Mouse (Mus musculus) hindbrain, embryonic 13.5 days (tissue): Measurements from ENCODE around the gene H2-Ab1. TPM values are rescaled to one million over a fixed set of nuclear protein-coding genes. Genes with fewer than 3 reads are reported as not detected.
"Not testable (repeated sequence)": the region's sequence is repeated elsewhere in the genome, so short reads cannot be mapped to it uniquely, and the experiment has no call there.

Source experiments
- ATAC-seq: fragments of 200-750 bp; cut with Nextera tagmentation; 2 replicates; pipeline ENCODE4 v1.8.0; 2017; ENCODE audit warnings: moderate TSS enrichment; ENCODE audit not compliant: low FRiP score
- H3K27ac ChIP-seq: fragments of 300-500 bp; sonication (generic); 2 replicates; pipeline ENCODE4 v1.5.1; 2015; ENCODE audit warnings: inconsistent platforms, mild to moderate bottlenecking, moderate library complexity
- H3K27me3 ChIP-seq: fragments of 300-500 bp; sonication (generic); 2 replicates; pipeline ENCODE4 v1.6.1; 2015; ENCODE audit warnings: mild to moderate bottlenecking, inconsistent platforms
- H3K36me3 ChIP-seq: fragments of 300-500 bp; sonication (generic); 2 replicates; pipeline ENCODE4 v1.6.1; 2015; ENCODE audit warnings: mild to moderate bottlenecking, inconsistent platforms
- H3K4me1 ChIP-seq: fragments of 300-500 bp; sonication (generic); replicated peaks from 2 replicates; pipeline ENCODE4 v1.6.1; 2015; ENCODE audit warnings: inconsistent platforms
- H3K4me2 ChIP-seq: fragments of 300-500 bp; sonication (generic); 2 replicates; pipeline ENCODE4 v1.6.1; 2015; ENCODE audit warnings: inconsistent platforms, mild to moderate bottlenecking, moderate library complexity
- H3K4me3 ChIP-seq: fragments of 300-500 bp; sonication (generic); 2 replicates; pipeline ENCODE4 v1.5.1; 2015; ENCODE audit warnings: mild to moderate bottlenecking, inconsistent platforms
- H3K9ac ChIP-seq: fragments of 300-500 bp; sonication (generic); 2 replicates; pipeline ENCODE4 v1.6.1; 2015; ENCODE audit warnings: mild to moderate bottlenecking, inconsistent platforms
- H3K9me3 ChIP-seq: fragments of 300-500 bp; sonication (generic); 2 replicates; pipeline ENCODE4 v1.6.1; 2016; ENCODE audit warnings: inconsistent platforms
- WGBS: fragments of 180-500 bp; shearing (Covaris S2); methylation state at CpG from one replicate; pipeline ENCODE4 v1.1.7; 2015; 5-methylcytosine and 5-hydroxymethylcytosine counted together
- polyA plus RNA-seq: library from polyadenylated mRNA; unstranded; fragments of >200 nt; fragmentation: Nextera tagmentation; extraction: Ambion mirVana; gene quantifications from 2 replicates; pipeline ENCODE4 v1.2.1, GENCODE M21; 2015

The H2-Ab1 gene
- polyA plus RNA-seq, 1 experiment from 2014 or later = 1.2 TPM

GRCm38 (mm10) chr17:34303789-34304188, 46.3 kb downstream of the H2-Ab1 start:
- no peaks in the 10 kb centered on the region for H3K4me1 ChIP-seq
- peaks cover 8% of the 10 kb centered on the region; the same call in 1 of the 2 replicates for H3K27me3 ChIP-seq
- ATAC-seq = no peak
- no peaks in the 10 kb centered on the region for H3K36me3 ChIP-seq
- H3K9me3 ChIP-seq = no peaks in the 10 kb centered on the region
- no peak overlapping the region for H3K4me3 ChIP-seq
- no peak overlapping the region for H3K4me2 ChIP-seq
- WGBS = 85% methylated on average over 2 of the region's 2 CpGs
- H3K27ac ChIP-seq = no peak overlapping the region
- no peak overlapping the region for H3K9ac ChIP-seq

GRCm38 (mm10) chr17:34304751-34305150, 47.3 kb downstream of the H2-Ab1 start:
- H3K4me2 ChIP-seq = no peak overlapping the region
- no peaks in the 10 kb centered on the region for H3K9me3 ChIP-seq
- no peak overlapping the region for H3K9ac ChIP-seq
- H3K36me3 ChIP-seq = no peaks in the 10 kb centered on the region
- peaks cover 4% of the 10 kb centered on the region for H3K4me1 ChIP-seq
- H3K4me3 ChIP-seq = no peak overlapping the region
- WGBS = 29% methylated on average over 4 of the region's 4 CpGs
- peaks cover 8% of the 10 kb centered on the region; the same call in 1 of the 2 replicates for H3K27me3 ChIP-seq
- no peak for ATAC-seq
- H3K27ac ChIP-seq = no peak overlapping the region

GRCm38 (mm10) chr17:34305380-34306030, 48.0 kb downstream of the H2-Ab1 start, which contains the start of gene H2-Eb1:
Gene H2-Eb1, plus strand, starts transcription at chr17:34305867.
- Histone ChIP-seq H3K27me3 (peaks cover 8% of the 10 kb centered on the region; the same call in 1 of the 2 replicates), H3K4me2 (no peak within 1 kb of the TSS), H3K4me3 (no peak within 1 kb of the TSS), H3K9ac (no peak within 1 kb of the TSS), H3K27ac (no peak within 1 kb of the TSS), H3K9me3 (no peaks in the 10 kb centered on the region), H3K36me3 (no peaks in the 10 kb centered on the region), H3K4me1 (peaks cover 4% of the 10 kb centered on the region)
- peak; percentile 81 for ATAC-seq

- Histone ChIP-seq H3K4me1 (peaks cover 4% of the 10 kb centered on the region), H3K9ac (no peak overlapping the region), H3K27me3 (peaks cover 8% of the 10 kb centered on the region; the same call in 1 of the 2 replicates), H3K9me3 (no peaks in the 10 kb centered on the region), H3K4me3 (no peak overlapping the region), H3K36me3 (no peaks in the 10 kb centered on the region), H3K4me2 (no peak overlapping the region), H3K27ac (no peak overlapping the region)
- 83% methylated on average over 2 of the region's 2 CpGs for WGBS
- ATAC-seq = no peak
Measured at GRCm38 (mm10) chr17:34306407-34306806, 48.9 kb downstream of the H2-Ab1 start.

- Histone ChIP-seq H3K9ac (no peak overlapping the region), H3K27me3 (peaks cover 8% of the 10 kb centered on the region; the same call in 1 of the 2 replicates), H3K36me3 (no peaks in the 10 kb centered on the region), H3K4me2 (no peak overlapping the region), H3K4me1 (peaks cover 4% of the 10 kb centered on the region), H3K27ac (no peak overlapping the region), H3K4me3 (no peak overlapping the region), H3K9me3 (no peaks in the 10 kb centered on the region)
- no peak for ATAC-seq
Measured at GRCm38 (mm10) chr17:34307216-34307615, 49.7 kb downstream of the H2-Ab1 start.

GRCm38 (mm10) chr17:34308161-34308560, 50.7 kb downstream of the H2-Ab1 start:
- Histone ChIP-seq H3K27me3 (peaks cover 8% of the 10 kb centered on the region; the same call in 1 of the 2 replicates), H3K9ac (no peak overlapping the region), H3K9me3 (no peaks in the 10 kb centered on the region), H3K4me1 (peaks cover 4% of the 10 kb centered on the region), H3K4me3 (no peak overlapping the region), H3K36me3 (no peaks in the 10 kb centered on the region), H3K27ac (no peak overlapping the region), H3K4me2 (no peak overlapping the region)
- 92% methylated on average over 4 of the region's 4 CpGs for WGBS
- ATAC-seq = no peak

GRCm38 (mm10) chr17:34309225-34309624, 51.7 kb downstream of the H2-Ab1 start:
- 33% methylated on average over 10 of the region's 10 CpGs for WGBS
- Histone ChIP-seq H3K36me3 (no peaks in the 10 kb centered on the region), H3K9me3 (no peaks in the 10 kb centered on the region), H3K4me2 (peak overlapping the region; percentile 68), H3K27me3 (peaks cover 8% of the 10 kb centered on the region; the same call in 1 of the 2 replicates), H3K4me3 (peak overlapping the region; percentile 59), H3K9ac (peak overlapping the region; percentile 78), H3K4me1 (peaks cover 4% of the 10 kb centered on the region), H3K27ac (peak overlapping the region; percentile 75)
- ATAC-seq = peak; percentile 44; the same call in 1 of the 2 replicates

- Histone ChIP-seq H3K27me3 (peaks cover 8% of the 10 kb centered on the region; the same call in 1 of the 2 replicates), H3K4me2 (peak overlapping the region; percentile 68), H3K27ac (peak overlapping the region; percentile 75), H3K36me3 (no peaks in the 10 kb centered on the region), H3K9me3 (no peaks in the 10 kb centered on the region), H3K4me1 (peaks cover 4% of the 10 kb centered on the region), H3K9ac (peak overlapping the region; percentile 78), H3K4me3 (peak overlapping the region; percentile 59)
- ATAC-seq = peak; percentile 90
- 25% methylated on average over 38 of the region's 38 CpGs for WGBS
Measured at GRCm38 (mm10) chr17:34309683-34310385, 52.3 kb downstream of the H2-Ab1 start.

- 87% methylated on average over 3 of the region's 3 CpGs for WGBS
- H3K4me1 ChIP-seq, H3K27ac ChIP-seq, H3K27me3 ChIP-seq, H3K36me3 ChIP-seq, ATAC-seq, H3K4me3 ChIP-seq, H3K4me2 ChIP-seq, H3K9ac ChIP-seq, H3K9me3 ChIP-seq: not testable (repeated sequence)
Measured at GRCm38 (mm10) chr17:34310526-34310925, 53.0 kb downstream of the H2-Ab1 start.

GRCm38 (mm10) chr17:34312185-34312584, 54.7 kb downstream of the H2-Ab1 start:
- H3K4me2 ChIP-seq = no peak overlapping the region
- H3K27ac ChIP-seq = no peak overlapping the region
- peaks cover 8% of the 10 kb centered on the region; the same call in 1 of the 2 replicates for H3K27me3 ChIP-seq
- no peak overlapping the region for H3K9ac ChIP-seq
- ATAC-seq = no peak
- no peak overlapping the region for H3K4me3 ChIP-seq
- no peaks in the 10 kb centered on the region for H3K36me3 ChIP-seq
- H3K9me3 ChIP-seq = no peaks in the 10 kb centered on the region
- WGBS = 78% methylated on average over 1 of the region's 1 CpGs
- peaks cover 4% of the 10 kb centered on the region for H3K4me1 ChIP-seq

- Histone ChIP-seq H3K27me3 (no peaks in the 10 kb centered on the region), H3K27ac (no peak overlapping the region), H3K9ac (no peak overlapping the region), H3K4me3 (no peak overlapping the region), H3K9me3 (no peaks in the 10 kb centered on the region), H3K36me3 (no peaks in the 10 kb centered on the region), H3K4me2 (no peak overlapping the region), H3K4me1 (peaks cover 4% of the 10 kb centered on the region)
- 40% methylated on average over 3 of the region's 3 CpGs for WGBS
- no peak for ATAC-seq
Measured at GRCm38 (mm10) chr17:34313393-34313792, 55.9 kb downstream of the H2-Ab1 start.

- Histone ChIP-seq H3K9me3 (no peaks in the 10 kb centered on the region), H3K9ac (no peak overlapping the region), H3K27me3 (no peaks in the 10 kb centered on the region), H3K36me3 (no peaks in the 10 kb centered on the region), H3K4me3 (no peak overlapping the region), H3K4me2 (no peak overlapping the region), H3K4me1 (peaks cover under 1% of the 10 kb centered on the region), H3K27ac (no peak overlapping the region)
- ATAC-seq = no peak
- 82% methylated on average over 9 of the region's 9 CpGs for WGBS
Measured at GRCm38 (mm10) chr17:34314286-34314685, 56.8 kb downstream of the H2-Ab1 start.
